Mouse (Mus musculus) ES-Bruce4 (cell line): Measurements from ENCODE around the gene Ttll11. TPM values are rescaled to one million over a fixed set of nuclear protein-coding genes. Genes with fewer than 3 reads are reported as not detected.

Experiments
- H3K27ac ChIP-seq: 2 replicates; pipeline ENCODE4 v1.5.1; 2012; ENCODE audit warnings: low read length, inconsistent platforms; ENCODE audit not compliant: insufficient read depth
- H3K27me3 ChIP-seq: 2 replicates; pipeline ENCODE4 v1.6.1; 2012; ENCODE audit warnings: mild to moderate bottlenecking, low read length, inconsistent platforms; ENCODE audit not compliant: control insufficient read depth, poor library complexity, insufficient read depth, severe bottlenecking
- H3K36me3 ChIP-seq: 2 replicates; pipeline ENCODE4 v1.6.1; 2012; ENCODE audit warnings: inconsistent platforms, mild to moderate bottlenecking, low read length, moderate library complexity; ENCODE audit not compliant: control insufficient read depth, poor library complexity, insufficient read depth, severe bottlenecking
- H3K4me1 ChIP-seq: one replicate; pipeline ENCODE4 v1.8.1; 2011; ENCODE audit warnings: low read length; ENCODE audit not compliant: control insufficient read depth, insufficient read depth
- H3K4me3 ChIP-seq: 2 replicates; pipeline ENCODE4 v1.5.1; 2011; ENCODE audit warnings: low read depth, mild to moderate bottlenecking, low read length
- H3K9ac ChIP-seq: 2 replicates; pipeline ENCODE4 v1.6.1; 2012; ENCODE audit warnings: low read depth, mild to moderate bottlenecking, inconsistent platforms; ENCODE audit not compliant: poor library complexity, severe bottlenecking
- H3K9me3 ChIP-seq: replicated peaks from 2 replicates; pipeline ENCODE4 v1.6.1; 2012; ENCODE audit warnings: mild to moderate bottlenecking, low read length, inconsistent platforms; ENCODE audit not compliant: control insufficient read depth, poor library complexity, insufficient read depth, severe bottlenecking
- CTCF ChIP-seq: IDR thresholded peaks from one replicate; pipeline ENCODE4 v1.8.1; 2011; ENCODE audit warnings: low read depth, low read length
- EP300 ChIP-seq: IDR thresholded peaks from 2 replicates; pipeline ENCODE4 v1.6.1; 2011; ENCODE audit warnings: low read depth, low read length; ENCODE audit not compliant: insufficient read depth
- POLR2A ChIP-seq: IDR thresholded peaks from one replicate; pipeline ENCODE4 v1.8.1; 2011; ENCODE audit warnings: low read length; ENCODE audit not compliant: insufficient read depth
- polyA plus RNA-seq: library from polyadenylated mRNA; stranded (reverse); fragments of >200 nt; gene quantifications from 2 replicates; pipeline ENCODE4 v1.2.4, GENCODE M21; 2011; ENCODE audit warnings: low read depth; ENCODE audit not compliant: missing spikeins, insufficient read depth, insufficient read length

Ttll11 gene
- polyA plus RNA-seq, 1 experiment = not detected

DNA sequence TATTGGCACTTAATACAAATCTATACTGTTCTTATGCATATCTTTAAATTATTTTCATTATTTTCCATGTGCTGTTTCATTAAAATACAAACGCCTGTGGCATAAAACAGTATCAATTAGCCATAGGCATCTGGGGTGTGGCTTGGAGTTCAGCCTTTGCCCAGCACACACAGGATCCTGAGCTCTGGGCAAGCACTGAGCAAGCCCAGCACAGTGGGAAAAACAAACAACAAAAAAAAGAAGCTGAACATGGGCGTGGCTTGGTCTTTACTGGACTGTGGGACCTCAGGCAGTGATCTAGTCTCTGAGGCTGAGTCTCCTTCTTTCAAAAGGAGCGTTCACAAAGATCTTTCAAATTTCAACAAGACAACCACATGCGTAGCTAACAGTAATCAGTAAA is 116.4 kb downstream of the Ttll11 start:
- no peak overlapping the region for H3K9ac ChIP-seq
- H3K4me1 ChIP-seq = no peaks in the 10 kb centered on the region
- H3K27ac ChIP-seq = no peak overlapping the region
- no peaks in the 10 kb centered on the region for H3K9me3 ChIP-seq
- TF ChIP-seq EP300 = no peak
- no peak for TF ChIP-seq POLR2A
- TF ChIP-seq CTCF = no peak
- H3K36me3 ChIP-seq = no peaks in the 10 kb centered on the region
- H3K27me3 ChIP-seq = no peaks in the 10 kb centered on the region
- H3K4me3 ChIP-seq = no peak overlapping the region

DNA sequence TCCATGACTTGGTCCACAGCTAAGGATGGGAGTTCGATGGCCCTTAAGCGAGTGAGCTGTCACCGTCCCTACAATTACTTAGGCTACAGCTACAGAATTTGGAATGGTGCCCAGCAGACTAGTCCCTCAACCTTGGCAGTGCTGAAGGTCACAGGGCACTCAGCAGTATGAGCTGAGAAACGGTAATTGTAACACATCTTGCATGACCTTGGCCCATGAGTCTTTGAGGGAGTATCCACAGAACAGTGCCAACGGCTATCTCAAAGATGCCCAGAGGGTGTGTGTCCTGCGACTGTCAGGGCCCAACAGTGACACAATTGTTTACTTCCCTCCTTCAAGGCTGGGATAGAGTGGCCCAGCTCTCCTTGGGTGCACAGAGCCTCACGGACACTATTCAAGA is 118.5 kb downstream of the Ttll11 start:
- H3K9ac ChIP-seq = no peak overlapping the region
- H3K36me3 ChIP-seq = no peaks in the 10 kb centered on the region
- H3K27me3 ChIP-seq = no peaks in the 10 kb centered on the region
- H3K27ac ChIP-seq = no peak overlapping the region
- no peaks in the 10 kb centered on the region for H3K9me3 ChIP-seq
- H3K4me1 ChIP-seq = no peaks in the 10 kb centered on the region
- TF ChIP-seq CTCF (no peak), POLR2A (no peak)
- no peak overlapping the region for H3K4me3 ChIP-seq

DNA sequence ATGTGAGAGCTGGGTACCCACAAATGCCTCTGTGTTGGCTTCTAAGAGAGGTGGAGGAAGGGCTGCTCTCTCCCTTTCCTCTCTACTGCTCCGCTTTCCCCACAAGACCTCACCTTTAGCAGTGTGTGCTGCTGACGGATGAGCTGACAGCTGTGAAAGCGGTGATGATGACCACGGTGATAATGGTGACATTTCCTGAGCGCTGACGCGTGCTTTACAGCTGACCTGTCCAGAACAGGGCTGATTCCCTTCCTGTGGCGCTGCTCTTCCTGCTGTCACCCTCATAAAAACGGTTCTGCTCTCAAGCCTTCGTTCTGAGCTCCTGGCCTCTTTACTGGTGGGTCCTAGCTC is 119.3 kb downstream of the Ttll11 start:
- no peak overlapping the region for H3K9ac ChIP-seq
- TF ChIP-seq EP300 = no peak
- no peak for TF ChIP-seq CTCF
- TF ChIP-seq POLR2A = no peak

DNA sequence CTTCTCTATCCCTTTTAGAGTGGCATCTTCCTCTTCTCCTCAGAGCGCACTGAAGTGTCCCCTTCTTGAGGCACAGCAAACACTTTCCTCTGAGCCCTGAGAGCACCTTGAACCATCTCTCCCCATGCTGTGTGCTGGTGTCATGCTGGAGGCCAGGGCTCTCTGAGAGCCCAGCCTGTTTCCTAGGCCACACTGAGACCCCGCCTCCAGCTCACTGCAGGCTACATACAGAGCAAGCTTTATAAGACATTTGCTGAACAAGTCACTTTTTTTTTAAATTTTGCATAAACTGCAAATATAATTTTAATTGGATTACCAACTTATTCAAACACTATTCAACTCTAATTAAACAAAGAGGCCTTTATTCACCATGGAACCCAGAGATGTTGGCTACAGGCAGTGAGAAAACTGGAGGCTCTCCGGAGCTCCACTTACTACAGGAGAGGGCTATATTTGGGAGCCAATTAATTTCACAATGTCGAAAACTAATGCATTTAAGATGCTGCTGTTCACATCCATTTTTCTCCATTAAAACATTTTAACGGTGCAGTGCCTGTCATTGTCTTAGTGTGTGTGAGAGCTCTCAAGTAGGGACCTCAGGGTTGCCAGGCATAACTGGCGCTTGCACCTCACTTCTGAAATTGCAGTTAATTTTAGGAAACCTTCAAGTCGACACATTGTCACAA is 119.9 kb downstream of the Ttll11 start:
- H3K4me1 ChIP-seq = no peaks in the 10 kb centered on the region
- H3K27ac ChIP-seq = no peak overlapping the region
- H3K27me3 ChIP-seq = no peaks in the 10 kb centered on the region
- H3K36me3 ChIP-seq = no peaks in the 10 kb centered on the region
- no peak for TF ChIP-seq EP300
- no peak for TF ChIP-seq POLR2A
- no peak overlapping the region for H3K9ac ChIP-seq
- no peak overlapping the region for H3K4me3 ChIP-seq
- H3K9me3 ChIP-seq = no peaks in the 10 kb centered on the region

More for the DNA sequence above, 119.3 kb downstream of the Ttll11 start:
- Histone ChIP-seq H3K4me1 (no peaks in the 10 kb centered on the region), H3K27ac (no peak overlapping the region), H3K27me3 (no peaks in the 10 kb centered on the region), H3K36me3 (no peaks in the 10 kb centered on the region), H3K4me3 (no peak overlapping the region), H3K9me3 (no peaks in the 10 kb centered on the region)

DNA sequence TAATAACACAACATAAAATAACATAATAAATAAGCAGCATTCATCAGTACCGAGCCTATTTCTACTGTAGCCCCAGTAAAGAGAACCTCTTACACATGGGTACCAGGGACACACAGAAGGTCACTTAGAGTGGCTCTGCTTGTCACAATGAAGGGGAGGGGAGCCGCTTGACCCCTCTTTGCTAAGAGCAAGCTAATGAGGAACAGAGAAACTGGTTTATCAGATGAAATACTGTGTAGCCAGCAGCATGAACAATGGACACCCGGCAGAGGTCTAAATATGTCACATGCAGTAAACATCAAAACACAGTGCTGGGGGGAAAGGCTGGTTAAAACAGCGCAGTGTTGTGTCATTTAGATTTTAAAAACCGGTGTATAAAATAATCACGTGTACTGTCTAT is 121.4 kb downstream of the Ttll11 start:
- Histone ChIP-seq H3K4me1 (no peaks in the 10 kb centered on the region), H3K27me3 (no peaks in the 10 kb centered on the region), H3K4me3 (no peak overlapping the region), H3K36me3 (no peaks in the 10 kb centered on the region), H3K9ac (no peak overlapping the region), H3K9me3 (no peaks in the 10 kb centered on the region), H3K27ac (no peak overlapping the region)
- TF ChIP-seq EP300 (no peak), POLR2A (no peak), CTCF (no peak)

DNA sequence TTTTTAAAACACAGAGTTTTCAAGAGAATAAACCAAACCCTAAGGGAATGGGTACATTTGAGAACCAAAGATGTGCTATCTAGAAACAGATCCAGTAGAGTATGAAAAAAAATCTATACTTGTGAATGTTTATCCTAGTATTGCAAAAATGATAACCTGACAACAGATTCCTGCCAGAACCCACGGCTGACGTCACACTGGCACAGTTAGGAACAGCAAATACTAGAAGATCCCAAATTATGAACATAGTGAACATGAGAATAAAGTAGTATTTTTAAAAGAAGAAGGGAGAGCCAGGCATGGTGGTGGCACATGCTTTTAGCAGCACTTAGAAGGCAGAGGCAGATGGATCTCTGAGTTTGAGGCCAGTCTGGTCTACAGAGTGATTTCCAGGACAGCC is 122.8 kb downstream of the Ttll11 start:
- Histone ChIP-seq H3K27me3 (no peaks in the 10 kb centered on the region), H3K4me1 (no peaks in the 10 kb centered on the region), H3K9me3 (no peaks in the 10 kb centered on the region), H3K36me3 (no peaks in the 10 kb centered on the region), H3K4me3 (no peak overlapping the region), H3K9ac (no peak overlapping the region), H3K27ac (no peak overlapping the region)
- TF ChIP-seq CTCF = no peak
- TF ChIP-seq POLR2A = no peak
- TF ChIP-seq EP300 = no peak
